Mouse (Mus musculus) frontal cortex, postnatal 25 days (tissue): ENCODE data around the gene Trim24.

Experiments
- DNase-seq, 2 experiments: peaks; one replicate each; pipeline ENCODE4 v3.0.0; 2022; ENCODE audit warnings: low spot score in 2 of 2

Gene Trim24

GRCm38 (mm10) chr6:37863961-37864730 is 6.5 kb upstream of the Trim24 start:
- no peak for DNase-seq

- peak; percentile 11 to 15 for DNase-seq
Measured at GRCm38 (mm10) chr6:37871137-37871851, 683 bp downstream of the Trim24 start.

- DNase-seq = no peak
Measured at GRCm38 (mm10) chr6:37872861-37873260, 2.2 kb downstream of the Trim24 start.

GRCm38 (mm10) chr6:37873731-37874130 is 3.1 kb downstream of the Trim24 start:
- DNase-seq = no peak

- no peak for DNase-seq
Measured at GRCm38 (mm10) chr6:37878206-37878605, 7.6 kb downstream of the Trim24 start.

- DNase-seq = no peak
Measured at GRCm38 (mm10) chr6:37880586-37880985, 10.0 kb downstream of the Trim24 start.

- DNase-seq = no peak
Measured at GRCm38 (mm10) chr6:37893586-37893985, 23.0 kb downstream of the Trim24 start.

- DNase-seq = no peak
Measured at GRCm38 (mm10) chr6:37895646-37896435, 25.2 kb downstream of the Trim24 start.

GRCm38 (mm10) chr6:37900221-37900620 is 29.6 kb downstream of the Trim24 start:
- no peak for DNase-seq

- no peak for DNase-seq
Measured at GRCm38 (mm10) chr6:37901791-37902190, 31.2 kb downstream of the Trim24 start.

- no peak for DNase-seq
Measured at GRCm38 (mm10) chr6:37903810-37904209, 33.2 kb downstream of the Trim24 start.

GRCm38 (mm10) chr6:37913525-37913924 is 42.9 kb downstream of the Trim24 start:
- DNase-seq = no peak

GRCm38 (mm10) chr6:37925104-37925503 is 54.5 kb downstream of the Trim24 start:
- no peak for DNase-seq

GRCm38 (mm10) chr6:37926751-37927150 is 56.1 kb downstream of the Trim24 start:
- no peak for DNase-seq

- no peak for DNase-seq
Measured at GRCm38 (mm10) chr6:37936498-37936897, 65.9 kb downstream of the Trim24 start.

- no peak for DNase-seq
Measured at GRCm38 (mm10) chr6:37951306-37951705, 80.7 kb downstream of the Trim24 start.

GRCm38 (mm10) chr6:37967386-37967785 is 96.8 kb downstream of the Trim24 start:
- DNase-seq = no peak

GRCm38 (mm10) chr6:38007459-38007858 is 136.8 kb downstream of the Trim24 start:
- peak in 1 of 2 experiments; percentile 7 for DNase-seq

- DNase-seq = no peak
Measured at GRCm38 (mm10) chr6:38012829-38013228, 142.2 kb downstream of the Trim24 start.
